Mouse (Mus musculus) intestine, embryonic 14.5 days (tissue): Measurements from ENCODE around the gene Ndufs3. TPM values are rescaled to one million over a fixed set of nuclear protein-coding genes. Genes with fewer than 3 reads are reported as not detected.

Source experiments
- polyA plus RNA-seq: library from polyadenylated mRNA; unstranded; fragments of >200 nt; fragmentation: Nextera tagmentation; extraction: Ambion mirVana; gene quantifications from 2 replicates; pipeline ENCODE4 v1.2.1, GENCODE M21; 2014

Ndufs3 gene
- polyA plus RNA-seq, 1 experiment from 2014 or later, result 244 TPM

Other genes starting within 250 kb of the Ndufs3 start
- 53.6 and 62.5 TPM in 2 replicates for gene Nup160, start 227.6 kb downstream of the Ndufs3 start, polyA plus RNA-seq
- 87.7 and 99.3 TPM in 2 replicates for gene Fnbp4, start 159.5 kb downstream of the Ndufs3 start, polyA plus RNA-seq
- 1.0 and 1.1 TPM in 2 replicates for gene Agbl2, start 122.1 kb downstream of the Ndufs3 start, polyA plus RNA-seq
- 311 TPM in 2 replicates for gene Mtch2, start 57.7 kb downstream of the Ndufs3 start, polyA plus RNA-seq
- 9.6 and 11.3 TPM in 2 replicates for gene C1qtnf4, start 19.0 kb downstream of the Ndufs3 start, polyA plus RNA-seq
- gene Kbtbd4, start 87 bp downstream of the Ndufs3 start, polyA plus RNA-seq, result 26.3 and 32.4 TPM in 2 replicates
- gene Celf1, start 35.6 kb upstream of the Ndufs3 start, polyA plus RNA-seq, result 70.6 and 73.7 TPM in 2 replicates
- gene Rapsn, start 130.8 kb upstream of the Ndufs3 start, polyA plus RNA-seq, result 0.55 and 1.5 TPM in 2 replicates
- 280 and 322 TPM in 2 replicates for gene Psmc3, start 149.2 kb upstream of the Ndufs3 start, polyA plus RNA-seq
- gene Slc39a13, start 165.6 kb upstream of the Ndufs3 start, polyA plus RNA-seq, result 29.7 and 32.3 TPM in 2 replicates
- 5.3 and 6.9 TPM in 2 replicates for gene Spi1, start 177.6 kb upstream of the Ndufs3 start, polyA plus RNA-seq
- not detected in 2 replicates for gene Mybpc3, start 213.3 kb upstream of the Ndufs3 start, polyA plus RNA-seq